Mouse (Mus musculus) intestine, embryonic 14.5 days (tissue): ENCODE measurements around the gene Ksr2. TPM values are rescaled to one million over a fixed set of nuclear protein-coding genes. Genes with fewer than 3 reads are reported as not detected.
A peak's percentile ranks its signal among the peaks of the same experiment; 100 is the strongest.

Experiments used
- ATAC-seq: fragments of 200-750 bp; cut with Nextera tagmentation; replicated peaks from 2 replicates; pipeline ENCODE4 v1.8.0; 2017; ENCODE audit warnings: low read depth, moderate number of reproducible peaks, moderate TSS enrichment, moderate library complexity; ENCODE audit not compliant: low FRiP score, low TSS enrichment
- DNase-seq: peaks from one replicate; pipeline ENCODE4 v3.0.0-alpha.2; 2018; ENCODE audit warnings: low spot score
- H3K27ac ChIP-seq: fragments of 300-500 bp; sonication (generic); 2 replicates; pipeline ENCODE4 v1.5.1; 2014; ENCODE audit warnings: low read depth, mild to moderate bottlenecking, control low read depth
- H3K27me3 ChIP-seq: fragments of 300-500 bp; sonication (generic); replicated peaks from 2 replicates; pipeline ENCODE4 v1.6.1; 2014; ENCODE audit warnings: low read length, control low read depth; ENCODE audit not compliant: control insufficient read depth, insufficient read depth
- H3K36me3 ChIP-seq: fragments of 300-500 bp; sonication (generic); 2 replicates; pipeline ENCODE4 v1.6.1; 2014; ENCODE audit warnings: low read length, control low read depth; ENCODE audit not compliant: control insufficient read depth, insufficient read depth
- H3K4me1 ChIP-seq: fragments of 300-500 bp; sonication (generic); replicated peaks from 2 replicates; pipeline ENCODE4 v1.6.1; 2014; ENCODE audit warnings: low read length, control low read depth, mixed read lengths; ENCODE audit not compliant: control insufficient read depth, insufficient read depth
- H3K4me2 ChIP-seq: fragments of 300-500 bp; sonication (generic); 2 replicates; pipeline ENCODE4 v1.6.1; 2014; ENCODE audit warnings: low read length
- H3K4me3 ChIP-seq: fragments of 300-500 bp; sonication (generic); 2 replicates; pipeline ENCODE4 v1.5.1; 2014; ENCODE audit warnings: low read depth, low read length, control low read depth, mixed read lengths
- H3K9ac ChIP-seq: fragments of 300-500 bp; sonication (generic); 2 replicates; pipeline ENCODE4 v1.6.1; 2014; ENCODE audit warnings: mild to moderate bottlenecking, low read length
- H3K9me3 ChIP-seq: fragments of 300-500 bp; sonication (generic); 2 replicates; pipeline ENCODE4 v1.6.1; 2016; ENCODE audit warnings: low read length, control low read depth; ENCODE audit not compliant: control insufficient read depth
- WGBS: fragments of 180-500 bp; shearing (Covaris S2); extraction: QIAGEN DNeasy Blood & Tissue Kit; methylation state at CpG from one replicate; pipeline ENCODE4 v1.1.7; 2014; 5-methylcytosine and 5-hydroxymethylcytosine counted together
- polyA plus RNA-seq: library from polyadenylated mRNA; unstranded; fragments of >200 nt; fragmentation: Nextera tagmentation; extraction: Ambion mirVana; gene quantifications from 2 replicates; pipeline ENCODE4 v1.2.1, GENCODE M21; 2014

Ksr2 gene
- polyA plus RNA-seq, 1 experiment from 2014 or later = 0.84 TPM

DNA sequence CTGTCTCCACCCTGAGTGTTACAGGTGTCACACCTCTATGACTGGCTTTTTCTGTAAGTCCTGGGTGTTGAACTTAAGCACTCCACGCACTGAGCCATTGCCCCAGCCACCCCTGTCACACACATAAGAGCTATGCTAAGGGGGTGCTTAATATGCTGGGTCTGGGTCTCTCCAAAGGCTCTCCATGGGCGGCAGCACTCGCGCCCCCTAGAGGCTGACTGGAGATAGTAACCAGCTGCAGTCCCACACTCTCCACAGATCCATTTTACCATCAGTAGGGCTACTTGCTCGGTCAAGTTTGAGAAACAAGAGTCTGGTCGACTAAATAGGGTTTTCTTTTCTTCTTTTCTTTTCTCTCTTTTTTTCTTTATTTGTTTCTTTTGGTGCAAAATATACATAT, 33.9 kb downstream of the Ksr2 start:
- WGBS = 42% methylated on average over 6 of the region's 6 CpGs
- ATAC-seq (no peak), DNase-seq (no peak)
- no peaks in the 10 kb centered on the region for H3K36me3 ChIP-seq
- no peaks in the 10 kb centered on the region for H3K27me3 ChIP-seq
- H3K4me1 ChIP-seq = no peaks in the 10 kb centered on the region
- H3K9me3 ChIP-seq = no peaks in the 10 kb centered on the region
- H3K4me2 ChIP-seq = no peak overlapping the region
- no peak overlapping the region for H3K9ac ChIP-seq
- H3K4me3 ChIP-seq = no peak overlapping the region
- H3K27ac ChIP-seq = no peak overlapping the region

DNA sequence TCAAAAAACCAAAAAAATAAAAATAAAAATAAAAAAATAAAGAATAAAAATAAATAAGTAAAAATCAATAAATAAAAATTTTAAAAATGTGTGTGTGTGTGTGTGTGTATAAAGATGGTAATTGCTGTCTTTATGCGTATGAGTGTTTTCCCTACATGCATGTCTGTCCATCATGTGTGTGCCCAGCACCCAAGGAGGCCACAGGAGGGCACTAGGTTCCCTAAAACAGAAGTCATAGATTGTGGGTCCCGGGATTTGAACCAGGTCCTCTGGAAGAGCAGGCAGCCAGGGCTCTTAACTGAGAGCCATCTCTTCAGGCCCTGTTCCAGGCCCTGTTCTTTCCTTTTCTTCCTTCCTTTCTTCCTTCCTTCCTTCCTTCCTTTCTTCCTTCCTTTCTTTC, 38.2 kb downstream of the Ksr2 start:
- Histone ChIP-seq H3K27me3 (no peaks in the 10 kb centered on the region), H3K4me1 (no peaks in the 10 kb centered on the region), H3K9me3 (no peaks in the 10 kb centered on the region), H3K9ac (no peak overlapping the region), H3K36me3 (no peaks in the 10 kb centered on the region), H3K4me3 (no peak overlapping the region), H3K4me2 (no peak overlapping the region), H3K27ac (no peak overlapping the region)
- WGBS = 87% methylated on average over 2 of the region's 2 CpGs
- ATAC-seq (no peak), DNase-seq (no peak)

DNA sequence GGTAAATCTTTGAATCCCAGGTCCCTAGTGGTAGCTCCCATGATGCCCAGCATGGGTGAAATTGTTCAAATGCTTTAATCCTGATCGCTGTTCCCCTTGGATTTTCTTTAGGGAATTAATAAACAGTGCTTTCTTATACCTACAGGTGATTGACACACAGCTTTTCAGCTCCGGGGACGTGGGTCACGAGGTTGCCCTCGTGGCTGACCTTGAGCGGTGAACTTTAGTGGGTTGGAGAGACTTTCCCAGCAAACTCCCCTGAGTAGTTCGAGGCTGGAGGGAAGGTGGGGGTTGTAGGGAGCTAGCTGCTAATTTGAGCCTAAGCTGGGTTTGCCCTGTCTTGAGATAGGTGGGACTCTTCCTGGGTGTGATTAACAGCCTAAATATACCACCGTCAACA, 41.7 kb downstream of the Ksr2 start:
- no peak for ATAC-seq
- Histone ChIP-seq H3K36me3 (no peaks in the 10 kb centered on the region), H3K9ac (no peak overlapping the region), H3K27ac (no peak overlapping the region), H3K4me2 (no peak overlapping the region), H3K4me1 (no peaks in the 10 kb centered on the region), H3K9me3 (no peaks in the 10 kb centered on the region), H3K4me3 (no peak overlapping the region), H3K27me3 (no peaks in the 10 kb centered on the region)
- WGBS = 67% methylated on average over 8 of the region's 8 CpGs
- DNase-seq = no peak

DNA sequence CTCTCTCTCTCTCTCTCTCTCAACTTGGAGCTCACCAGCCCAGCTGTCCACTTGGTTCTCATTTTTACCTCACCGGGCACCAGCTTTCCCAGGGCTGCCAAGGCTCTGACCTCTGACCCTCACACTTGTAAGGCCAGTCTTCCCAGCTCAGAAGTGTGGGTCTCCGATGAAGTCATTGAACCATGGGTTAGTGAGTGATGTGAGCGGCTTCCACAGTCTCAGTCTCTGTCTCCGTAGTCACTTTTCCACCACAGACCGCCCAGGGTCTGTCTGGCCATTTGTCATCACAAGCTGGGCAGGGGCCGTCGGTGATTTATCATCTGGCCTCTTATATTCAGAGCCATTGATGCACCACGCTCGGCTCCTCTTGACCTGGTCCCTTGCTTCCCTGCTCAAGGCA, 43.3 kb downstream of the Ksr2 start:
- H3K27ac ChIP-seq = no peak overlapping the region
- no peaks in the 10 kb centered on the region for H3K36me3 ChIP-seq
- ATAC-seq = no peak
- H3K4me2 ChIP-seq = no peak overlapping the region
- H3K4me1 ChIP-seq = no peaks in the 10 kb centered on the region
- 61% methylated on average over 9 of the region's 9 CpGs for WGBS
- H3K4me3 ChIP-seq = no peak overlapping the region
- H3K9ac ChIP-seq = no peak overlapping the region
- no peaks in the 10 kb centered on the region for H3K27me3 ChIP-seq
- DNase-seq = no peak
- H3K9me3 ChIP-seq = no peaks in the 10 kb centered on the region; the same call in 1 of the 2 replicates

DNA sequence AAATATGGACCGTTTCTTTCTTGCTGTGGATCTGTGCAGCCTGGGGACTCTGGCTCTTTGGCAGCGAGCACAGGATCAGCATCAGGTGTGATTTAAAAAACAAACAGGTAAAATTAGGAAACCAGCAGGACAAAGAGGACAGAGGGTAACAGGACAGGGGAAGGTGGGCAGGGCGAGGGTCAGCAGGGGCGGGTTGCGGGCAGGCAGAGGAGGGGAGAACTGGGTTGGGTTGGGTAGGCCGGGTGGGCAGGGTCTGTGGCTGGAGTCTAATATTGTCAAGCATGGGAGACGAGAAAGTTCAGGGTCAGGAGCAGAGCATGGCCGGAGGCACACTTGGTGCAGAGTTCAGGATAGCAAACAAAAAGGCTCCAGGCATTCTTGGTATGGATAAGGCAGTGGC, 43.8 kb downstream of the Ksr2 start:
- 76% methylated on average over 8 of the region's 8 CpGs for WGBS
- H3K4me2 ChIP-seq = no peak overlapping the region

DNA sequence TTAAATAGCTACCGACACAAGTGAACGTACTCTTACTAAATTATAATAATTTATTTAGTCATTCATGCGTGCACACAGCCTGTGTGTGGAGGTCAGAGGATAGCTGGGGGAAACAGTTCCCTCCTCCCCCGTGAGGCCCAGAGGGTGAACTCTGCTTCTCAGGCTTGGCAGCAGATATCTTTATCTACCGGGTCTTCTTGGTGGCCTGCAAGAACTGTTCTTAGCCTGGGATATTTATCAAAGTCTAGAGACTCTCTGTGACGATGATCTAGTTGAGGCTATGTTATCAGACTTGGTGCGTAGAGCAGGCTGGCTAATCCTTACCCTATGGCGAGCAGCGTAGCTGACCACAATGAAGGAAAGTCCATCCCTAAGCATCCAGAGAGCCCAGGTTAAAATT, 45.1 kb downstream of the Ksr2 start:
- no peaks in the 10 kb centered on the region; the same call in 1 of the 2 replicates for H3K9me3 ChIP-seq
- no peaks in the 10 kb centered on the region for H3K27me3 ChIP-seq
- no peak overlapping the region for H3K9ac ChIP-seq
- H3K4me2 ChIP-seq = no peak overlapping the region
- ATAC-seq = no peak
- 74% methylated on average over 9 of the region's 9 CpGs for WGBS
- H3K4me3 ChIP-seq = no peak overlapping the region
- no peaks in the 10 kb centered on the region for H3K36me3 ChIP-seq
- no peak for DNase-seq
- no peaks in the 10 kb centered on the region for H3K4me1 ChIP-seq
- no peak overlapping the region for H3K27ac ChIP-seq

More for the DNA sequence above, 43.8 kb downstream of the Ksr2 start:
- Histone ChIP-seq H3K4me1 (no peaks in the 10 kb centered on the region), H3K4me3 (no peak overlapping the region), H3K27ac (no peak overlapping the region), H3K9me3 (no peaks in the 10 kb centered on the region; the same call in 1 of the 2 replicates), H3K36me3 (no peaks in the 10 kb centered on the region), H3K27me3 (no peaks in the 10 kb centered on the region), H3K9ac (no peak overlapping the region)
- ATAC-seq (no peak), DNase-seq (no peak)

DNA sequence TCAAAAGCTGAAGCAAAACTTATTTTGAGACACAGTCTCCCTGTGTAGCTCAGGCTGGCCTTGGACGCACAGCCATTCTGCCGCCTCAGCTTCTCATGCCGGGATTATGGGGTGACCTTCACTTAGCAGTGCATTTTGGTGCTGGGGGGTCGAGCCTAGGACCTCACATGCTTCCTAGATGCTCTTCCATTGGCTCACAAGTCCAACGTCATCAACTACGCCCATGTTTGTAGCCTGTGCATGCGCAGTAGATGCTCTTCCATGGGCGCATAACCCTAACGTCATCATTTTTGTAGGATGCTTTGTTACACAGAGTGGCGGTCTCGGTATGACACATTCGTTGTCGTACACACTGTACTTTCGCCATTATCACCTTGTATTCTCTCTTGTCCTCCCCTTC, 46.5 kb downstream of the Ksr2 start:
- ATAC-seq = no peak
- Histone ChIP-seq H3K9me3 (no peaks in the 10 kb centered on the region; the same call in 1 of the 2 replicates), H3K4me3 (no peak overlapping the region), H3K4me1 (no peaks in the 10 kb centered on the region), H3K36me3 (no peaks in the 10 kb centered on the region), H3K27me3 (no peaks in the 10 kb centered on the region), H3K9ac (no peak overlapping the region), H3K4me2 (no peak overlapping the region), H3K27ac (no peak overlapping the region)
- 95% methylated on average over 14 of the region's 14 CpGs for WGBS
- no peak for DNase-seq

DNA sequence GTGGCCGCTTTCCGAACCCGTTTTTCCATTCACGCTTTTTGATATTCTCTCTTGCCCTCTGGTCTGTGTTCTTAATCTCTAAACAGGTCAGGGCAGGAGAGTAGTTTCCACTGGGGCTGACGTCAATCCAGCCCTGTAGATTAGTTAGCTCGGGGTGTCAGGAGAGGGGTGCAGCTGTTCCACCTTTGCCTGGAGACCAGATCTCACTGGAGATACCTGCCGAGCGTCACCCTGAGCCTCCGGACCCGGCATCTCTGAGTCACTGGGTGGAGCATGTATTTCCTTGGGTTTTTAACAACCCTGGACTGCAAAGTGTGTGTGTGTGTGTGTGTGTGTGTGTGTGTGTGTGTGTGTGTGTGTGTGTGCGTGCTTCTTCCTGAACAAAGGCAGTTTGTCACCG, 53.3 kb downstream of the Ksr2 start:
- H3K27ac ChIP-seq = no peak overlapping the region
- DNase-seq = no peak
- 0 out of 2 replicates have a peak, but pooled peaks have one; percentile 58 for ATAC-seq
- H3K9me3 ChIP-seq = no peaks in the 10 kb centered on the region
- H3K9ac ChIP-seq = no peak overlapping the region
- H3K27me3 ChIP-seq = no peaks in the 10 kb centered on the region
- 68% methylated on average over 12 of the region's 12 CpGs for WGBS
- no peak overlapping the region for H3K4me2 ChIP-seq
- H3K4me3 ChIP-seq = no peak overlapping the region
- H3K36me3 ChIP-seq = no peaks in the 10 kb centered on the region
- H3K4me1 ChIP-seq = no peaks in the 10 kb centered on the region

DNA sequence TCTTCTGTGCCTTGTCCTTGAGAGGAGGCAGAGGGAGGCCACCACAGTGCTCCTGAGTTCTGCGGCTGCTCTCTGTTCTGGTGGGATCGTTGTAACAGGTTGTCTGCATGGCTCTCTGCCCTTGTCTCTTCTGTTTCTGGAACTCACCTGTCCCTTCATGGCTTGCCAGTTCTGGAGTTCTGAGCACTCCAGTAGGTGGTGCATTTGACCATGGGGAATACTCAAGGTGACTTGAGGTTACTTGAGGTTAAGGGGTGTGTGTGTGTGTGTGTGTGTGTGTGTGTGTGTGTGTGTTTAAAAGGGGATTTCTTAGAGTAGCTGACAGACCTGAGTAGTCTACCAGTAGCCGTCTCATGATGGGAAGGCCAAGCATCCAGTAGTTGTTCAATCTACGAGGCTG, 55.2 kb downstream of the Ksr2 start:
- Histone ChIP-seq H3K27ac (no peak overlapping the region), H3K9ac (no peak overlapping the region), H3K27me3 (no peaks in the 10 kb centered on the region), H3K9me3 (no peaks in the 10 kb centered on the region), H3K4me1 (no peaks in the 10 kb centered on the region), H3K4me3 (no peak overlapping the region), H3K4me2 (no peak overlapping the region), H3K36me3 (no peaks in the 10 kb centered on the region)
- DNase-seq (no peak), ATAC-seq (no peak)
- WGBS = 85% methylated on average over 4 of the region's 4 CpGs
